In the genomic region with DNA sequence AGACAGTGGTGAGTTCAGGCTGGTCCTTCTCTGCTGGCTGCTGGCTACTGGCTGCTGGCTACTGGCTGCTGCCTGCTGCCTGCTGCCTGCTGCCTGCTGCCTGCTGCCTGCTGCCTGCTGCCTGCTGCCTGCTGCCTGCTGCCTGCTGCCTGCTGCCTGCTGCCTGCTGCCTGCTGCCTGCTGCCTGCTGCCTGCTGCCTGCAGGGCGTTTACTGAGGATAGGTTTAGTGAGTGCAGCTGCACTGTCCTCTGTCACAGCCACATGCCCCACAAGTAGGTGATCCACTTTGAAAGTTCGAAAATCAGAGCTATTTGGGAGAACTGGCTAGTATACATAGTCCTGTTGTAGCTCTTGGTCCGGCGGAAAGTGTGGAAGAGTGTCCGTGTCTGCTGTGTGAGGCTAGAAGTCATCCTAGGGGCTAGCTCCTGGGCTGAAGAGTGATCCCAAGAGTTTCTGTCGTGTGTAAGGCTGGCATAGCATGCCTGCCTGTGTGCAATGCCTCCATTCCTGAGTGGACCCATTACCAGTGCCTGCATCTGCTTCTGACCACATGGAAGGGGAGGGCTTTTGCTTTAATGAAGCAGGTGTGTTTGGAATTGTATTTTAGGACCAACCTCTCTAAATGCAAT, we compare ENCODE assay signal across 8 mouse cellular contexts. TPM values are rescaled to one million over a fixed set of nuclear protein-coding genes. Genes with fewer than 3 reads are reported as not detected.
DNase-seq lines count a peak whose midpoint lies in the region; ATAC-seq and TF ChIP-seq lines count a peak whose summit lies in the region.

No protein-coding gene starts in this region.

- no peak for ATAC-seq in megakaryocyte, adult 5-6 weeks (ENCODE audit: poor library complexity, severe bottlenecking)
- no peak for ATAC-seq in hindbrain, embryonic 14.5 days (ENCODE audit: low FRiP score)
- no peak for ATAC-seq in midbrain, postnatal 0 days (ENCODE audit: low FRiP score)

- peak overlapping the region; percentile 50 for H3K9ac ChIP-seq in heart, adult 2 months (ENCODE audit: low read depth, low read length)
- no peak overlapping the region for H3K9ac ChIP-seq in hindbrain, embryonic 14.5 days
- no peak overlapping the region for H3K9ac ChIP-seq in midbrain, postnatal 0 days (replicated peaks; ENCODE audit: low read length, poor library complexity, severe bottlenecking)

- no peaks in the 10 kb centered on the region for H3K36me3 ChIP-seq in heart, adult 2 months (ENCODE audit: control insufficient read depth, insufficient read depth, low read length)
- peaks cover 43% of the 10 kb centered on the region for H3K36me3 ChIP-seq in megakaryocyte, embryonic 14.5 days (replicated peaks; ENCODE audit: low read length)
- H3K36me3 ChIP-seq in hindbrain, embryonic 14.5 days (replicated peaks; ENCODE audit: control insufficient read depth, insufficient read depth): no peaks in the 10 kb centered on the region
- no peaks in the 10 kb centered on the region; the same call in 1 of the 2 replicates for H3K36me3 ChIP-seq in midbrain, postnatal 0 days (ENCODE audit: insufficient read depth, low read length)

- no peak for DNase-seq in heart, adult 2 months
- no peak for DNase-seq in heart, postnatal 4 days
- DNase-seq in hindbrain, embryonic 14.5 days (ENCODE audit: low spot score): no peak
- peak; percentile 21 for DNase-seq in naive thymus-derived CD4-positive, alpha-beta T cell, adult 2 months (ENCODE audit: low read depth)
- DNase-seq in adrenal gland, postnatal 4 days (ENCODE audit: low spot score in 2 of 2): no peak
- no peak for DNase-seq in midbrain, postnatal 0 days (ENCODE audit: low spot score)

- no peak overlapping the region for H3K4me2 ChIP-seq in hindbrain, embryonic 14.5 days (replicated peaks)
- H3K4me2 ChIP-seq in midbrain, postnatal 0 days (ENCODE audit: low read depth, low read length, poor library complexity, severe bottlenecking): no peak overlapping the region

- intact Hi-C loops in heart, adult 2 months (cut with DNase I): loop anchor here (1.0 kb wide), 1 partner anchor 90 kb away; no protein-coding TSS in a partner anchor

- no peak overlapping the region; the same call in 1 of the 2 replicates for H3K27ac ChIP-seq in heart, adult 2 months
- 0 out of 2 replicates have a peak overlapping the region, but pooled peaks have one; percentile 20 for H3K27ac ChIP-seq in hindbrain, embryonic 14.5 days
- no peak overlapping the region for H3K27ac ChIP-seq in midbrain, postnatal 0 days (ENCODE audit: low read depth, low read length)

- no peaks in the 10 kb centered on the region for H3K27me3 ChIP-seq in heart, adult 2 months (ENCODE audit: control insufficient read depth, insufficient read depth, low read length)
- H3K27me3 ChIP-seq in megakaryocyte, embryonic 14.5 days (replicated peaks): no peaks in the 10 kb centered on the region
- H3K27me3 ChIP-seq in hindbrain, embryonic 14.5 days (ENCODE audit: control insufficient read depth, insufficient read depth, low read length): no peaks in the 10 kb centered on the region
- H3K27me3 ChIP-seq in midbrain, postnatal 0 days (ENCODE audit: insufficient read depth, low read length): no peaks in the 10 kb centered on the region

- no peaks in the 10 kb centered on the region for H3K9me3 ChIP-seq in megakaryocyte, embryonic 14.5 days
- H3K9me3 ChIP-seq in hindbrain, embryonic 14.5 days (ENCODE audit: control insufficient read depth, low read length): no peaks in the 10 kb centered on the region
- H3K9me3 ChIP-seq in midbrain, postnatal 0 days (ENCODE audit: low read length): no peaks in the 10 kb centered on the region

- no peak for TF ChIP-seq EP300 in heart, adult 2 months (IDR thresholded peaks at IDR 0.05; ENCODE audit: insufficient read depth, low read depth, low read length)

- peaks cover 17% of the 10 kb centered on the region for H3K4me1 ChIP-seq in heart, adult 2 months (ENCODE audit: control insufficient read depth, insufficient read depth, low read length)
- peaks cover 68% of the 10 kb centered on the region for H3K4me1 ChIP-seq in megakaryocyte, embryonic 14.5 days
- no peaks in the 10 kb centered on the region for H3K4me1 ChIP-seq in hindbrain, embryonic 14.5 days (replicated peaks; ENCODE audit: control insufficient read depth, insufficient read depth, low read length)
- H3K4me1 ChIP-seq in midbrain, postnatal 0 days (ENCODE audit: insufficient read depth, low read length): no peaks in the 10 kb centered on the region; the same call in 1 of the 2 replicates

- H3K79me2 ChIP-seq in heart, adult 2 months (replicated peaks; ENCODE audit: control insufficient read depth, insufficient read depth, low read length): no peaks in the 10 kb centered on the region; the same call in 1 of the 2 replicates

- H3K4me3 ChIP-seq in heart, adult 2 months: no peak overlapping the region
- H3K4me3 ChIP-seq in megakaryocyte, embryonic 14.5 days (replicated peaks): peak overlapping the region; percentile 85
- H3K4me3 ChIP-seq in hindbrain, embryonic 14.5 days (replicated peaks; ENCODE audit: low read length): no peak overlapping the region
- no peak overlapping the region for H3K4me3 ChIP-seq in midbrain, postnatal 0 days (ENCODE audit: low read depth, low read length)

- TF ChIP-seq CTCF in heart, adult 2 months (IDR thresholded peaks at IDR 0.05): no peak
- TF ChIP-seq CTCF in midbrain, postnatal 0 days (IDR thresholded peaks at IDR 0.05): no peak

- WGBS in heart, adult 2 months: 64% methylated on average over 6 of the region's 6 CpGs
- WGBS in hindbrain, embryonic 14.5 days: 72% methylated on average over 6 of the region's 6 CpGs
- WGBS in midbrain, postnatal 0 days: 69% methylated on average over 6 of the region's 6 CpGs

- no peak for TF ChIP-seq POLR2A in heart, adult 2 months (IDR thresholded peaks at IDR 0.05; ENCODE audit: insufficient read depth, low read depth, low read length)

RNA-seq across cellular contexts. Expression of a gene that starts 45.2 kb away (rescaled TPM):
- 10 to 100 TPM; 30.2 to 31.9 TPM for total RNA-seq in heart, adult 2 months (2021)
- 16.7 and 27.0 TPM in 2 replicates for polyA plus RNA-seq in heart, adult 2 months (2012; rRNA removed)
- 10 to 100 TPM; 38.0 to 39.0 TPM for total RNA-seq in heart, postnatal 4 days (2021)
- 35.2 and 38.7 TPM in 2 replicates for polyA plus RNA-seq in megakaryocyte, embryonic 14.5 days (2012; ENCODE audit: insufficient read depth, low replicate concordance)
- 51.4 and 51.8 TPM in 2 replicates for total RNA-seq in megakaryocyte, adult 5-6 weeks (2015)
- 36.6 and 37.1 TPM in 2 replicates for total RNA-seq in megakaryocyte, adult 5-6 weeks (2017)
- 9.4 and 10.8 TPM in 2 replicates for polyA plus RNA-seq in hindbrain, embryonic 14.5 days (2014; fragmentation: Nextera tagmentation; extraction: Ambion mirVana)
- total RNA-seq in adrenal gland, postnatal 4 days (2021): 10 to 100 TPM; 52.0 to 57.6 TPM
- 10.4 and 11.3 TPM in 2 replicates for total RNA-seq in midbrain, postnatal 0 days (2014; rRNA removed)
- polyA plus RNA-seq in midbrain, postnatal 0 days (2015; fragmentation: Nextera tagmentation; extraction: Ambion mirVana): 4.8 and 5.3 TPM in 2 replicates

RNA-seq across cellular contexts. Expression of a gene that starts 54.8 kb away (rescaled TPM):
- total RNA-seq in heart, adult 2 months (2021): 10 to 100 TPM; 43.7 to 58.1 TPM
- 21.2 and 25.8 TPM in 2 replicates for polyA plus RNA-seq in heart, adult 2 months (2012; rRNA removed)
- 10 to 100 TPM; 26.5 to 28.6 TPM for total RNA-seq in heart, postnatal 4 days (2021)
- polyA plus RNA-seq in megakaryocyte, embryonic 14.5 days (2012; ENCODE audit: insufficient read depth, low replicate concordance): 4.1 and 4.3 TPM in 2 replicates
- 3.5 and 3.6 TPM in 2 replicates for total RNA-seq in megakaryocyte, adult 5-6 weeks (2015)
- total RNA-seq in megakaryocyte, adult 5-6 weeks (2017): 4.2 and 5.1 TPM in 2 replicates
- polyA plus RNA-seq in hindbrain, embryonic 14.5 days (2014; fragmentation: Nextera tagmentation; extraction: Ambion mirVana): 1.3 and 1.9 TPM in 2 replicates
- total RNA-seq in adrenal gland, postnatal 4 days (2021): 10 to 100 TPM; 12.4 to 12.8 TPM
- total RNA-seq in midbrain, postnatal 0 days (2014; rRNA removed): 3.1 and 4.0 TPM in 2 replicates
- polyA plus RNA-seq in midbrain, postnatal 0 days (2015; fragmentation: Nextera tagmentation; extraction: Ambion mirVana): 1.8 and 2.3 TPM in 2 replicates
